16 mouse cellular contexts compared by ENCODE assay signal in the genomic region with DNA sequence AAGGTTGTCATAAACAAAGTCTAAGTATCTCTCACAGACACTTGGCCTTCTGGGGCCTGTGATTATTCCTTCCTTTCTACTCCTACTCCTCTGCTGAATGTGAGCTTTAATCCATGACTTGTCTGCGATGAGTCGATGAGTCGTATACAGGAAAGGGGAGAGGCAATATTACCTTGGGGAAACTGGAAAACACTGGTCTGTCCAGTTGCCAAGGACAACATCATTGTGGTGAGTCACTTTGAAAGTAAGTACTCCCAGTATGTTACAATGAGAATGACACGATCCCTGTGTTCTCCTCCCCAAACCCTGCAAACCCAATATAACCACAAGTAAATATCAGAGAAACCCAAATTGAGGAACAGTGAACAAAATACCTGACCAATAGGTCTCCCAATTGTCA. TPM values are rescaled to one million over a fixed set of nuclear protein-coding genes. Genes with fewer than 3 reads are reported as not detected.
DNase-seq lines count a peak whose midpoint lies in the region.
"Had no signal": no experiment of that assay in that cellular context is flagged by ENCODE, and none has a peak within 500 bp of the region (broad histone marks: within the 10 kb centered on the region; RNA-seq: fewer than 3 reads in every experiment).

No protein-coding gene starts in this region.

- intact Hi-C loops in gastrocnemius, postnatal 14 days (cut with DNase I; ENCODE audit: low total_unique reads), result no loop called here

- peak; percentile 16 for DNase-seq in heart, adult 11 months
- DNase-seq in heart, adult 18-20 months, result no peak
- DNase-seq in Muller cell, postnatal 12 days (ENCODE audit: inconsistent ontology term), result peak; percentile 70
- DNase-seq in adrenal gland, postnatal 25 days, result peak; percentile 14
- no peak for DNase-seq in gastrocnemius, postnatal 14 days
- DNase-seq in right cerebral cortex, postnatal 10 days (ENCODE audit: low spot score in 2 of 2), result no peak
- DNase-seq in lung, postnatal 36 days, result no peak
- DNase-seq: cerebellum, adult 2 months; gastrocnemius, postnatal 36 days; kidney, adult 8-10 months; kidney, postnatal 36 days; left cerebral cortex, postnatal 4 days; liver; lung, postnatal 10 days; retina, postnatal 1 day; thymus, postnatal 25 days had no signal

RNA-seq across cellular contexts. Expression of a gene that starts 17.7 kb away (rescaled TPM):
- total RNA-seq in heart, adult 18-20 months (2021), result 10 to 100 TPM; 18.0 to 19.6 TPM
- 30.8 and 34.0 TPM in 2 replicates for total RNA-seq in adrenal gland, postnatal 25 days (2021)
- total RNA-seq in gastrocnemius, postnatal 14 days (2021), result 10 to 100 TPM; 34.9 to 37.6 TPM

Comparison
In these comparisons a context has a peak if more than half of its experiments do, and no peak if none do; other contexts are left out.
1. DNase-seq: peak in heart, adult 11 months (single experiment), Muller cell, postnatal 12 days (single experiment) and adrenal gland, postnatal 25 days (single experiment); none in heart, adult 18-20 months (0 of 2), gastrocnemius, postnatal 14 days (single experiment), right cerebral cortex, postnatal 10 days (0 of 2) and lung, postnatal 36 days (single experiment).